Mouse (Mus musculus) spleen, adult 2 months (tissue): ENCODE results near the gene Cdh13. TPM values are rescaled to one million over a fixed set of nuclear protein-coding genes. Genes with fewer than 3 reads are reported as not detected.

Experiments used
- DNase-seq, 2 experiments: peaks; one replicate each; pipeline versions ENCODE4 v3.0.0 to v3.0.0-alpha.2; 2012 to 2021; ENCODE audit warnings: low spot score in 2 of 2, low read depth in 1 of 2
- H3K27ac ChIP-seq: fragments of 200-500 bp; 2 replicates; pipeline ENCODE4 v1.5.1; 2012; ENCODE audit warnings: low read length, inconsistent platforms; ENCODE audit not compliant: insufficient read depth
- H3K27me3 ChIP-seq: fragments of 200-500 bp; 2 replicates; pipeline ENCODE4 v1.6.1; 2012; ENCODE audit warnings: mild to moderate bottlenecking, moderate library complexity, low read length, inconsistent platforms; ENCODE audit not compliant: control insufficient read depth, insufficient read depth
- H3K36me3 ChIP-seq: fragments of 200-500 bp; 2 replicates; pipeline ENCODE4 v1.6.1; 2012; ENCODE audit warnings: mild to moderate bottlenecking, low read length, inconsistent platforms; ENCODE audit not compliant: control insufficient read depth, insufficient read depth
- H3K4me1 ChIP-seq: fragments of 200-500 bp; 2 replicates; pipeline ENCODE4 v1.6.1; 2011; ENCODE audit warnings: inconsistent platforms; ENCODE audit not compliant: control insufficient read depth, insufficient read depth, insufficient read length
- H3K4me3 ChIP-seq: fragments of 200-500 bp; 2 replicates; pipeline ENCODE4 v1.5.1; 2011; ENCODE audit warnings: mild to moderate bottlenecking, inconsistent platforms; ENCODE audit not compliant: insufficient read depth, insufficient read length; ENCODE audit errors: extremely low read depth
- CTCF ChIP-seq: fragments of 200-500 bp; IDR thresholded peaks from 2 replicates; pipeline ENCODE4 v1.5.1; 2011; ENCODE audit warnings: mild to moderate bottlenecking, inconsistent platforms; ENCODE audit not compliant: insufficient read depth, insufficient read length, insufficient replicate concordance; ENCODE audit errors: extremely low read depth
- POLR2A ChIP-seq: fragments of 200-500 bp; IDR thresholded peaks from 2 replicates; pipeline ENCODE4 v1.6.1; 2011; ENCODE audit warnings: low read depth, low read length, inconsistent platforms
- WGBS: fragments of 180-500 bp; shearing (Covaris S2); methylation state at CpG from one replicate; pipeline ENCODE4 v1.1.7; 2018; 5-methylcytosine and 5-hydroxymethylcytosine counted together
- polyA plus RNA-seq: library from polyadenylated mRNA; depleted of rRNA; stranded (reverse); fragments of >200 nt; gene quantifications from 2 replicates; pipeline ENCODE4 v1.2.3, GENCODE M21; 2012

Gene Cdh13
- polyA plus RNA-seq, 1 experiment = 0.50 TPM

DNA sequence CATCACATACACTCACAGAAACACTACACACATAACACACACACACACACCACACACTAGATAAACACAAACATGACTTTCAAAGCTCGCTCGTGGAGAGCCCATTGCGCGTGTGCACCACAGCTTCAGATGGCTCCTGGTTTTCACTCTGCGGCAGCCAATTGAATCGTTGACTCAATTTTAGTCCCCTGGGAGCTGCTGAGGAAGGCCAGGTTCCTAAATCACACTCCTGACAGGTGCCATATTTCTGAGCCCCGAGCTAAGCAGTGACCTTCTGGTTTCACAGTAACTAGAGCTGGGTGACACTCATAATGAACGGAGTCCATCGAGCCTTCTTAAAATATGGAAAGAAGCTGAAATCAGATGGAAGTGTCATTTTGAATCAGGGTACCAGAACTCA lies 986.8 kb downstream of the Cdh13 start:
- 86% methylated on average over 9 of the region's 9 CpGs for WGBS
- no peak for DNase-seq
- no peaks in the 10 kb centered on the region for H3K36me3 ChIP-seq

DNA sequence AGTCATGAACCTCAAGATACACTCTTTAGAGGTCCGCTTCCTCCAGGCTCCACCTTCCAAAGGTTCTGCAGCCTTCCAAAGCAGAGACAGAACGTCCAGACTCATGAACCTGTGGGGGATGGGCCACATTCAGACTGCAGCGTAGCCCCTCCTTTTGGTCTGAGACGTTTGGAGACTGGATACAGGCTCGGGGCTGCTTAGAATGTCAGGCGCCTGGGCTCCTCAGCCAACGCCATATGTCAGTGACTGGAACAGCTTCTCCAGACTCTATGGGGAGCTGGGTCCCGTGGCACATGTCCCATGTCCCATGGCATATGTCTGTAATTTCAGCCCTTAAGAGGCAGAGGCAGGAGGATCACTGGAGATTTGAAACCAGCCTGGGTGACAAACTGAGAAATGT lies 989.4 kb downstream of the Cdh13 start:
- DNase-seq = no peak
- TF ChIP-seq POLR2A (no peak), CTCF (no peak)
- H3K4me1 ChIP-seq = no peaks in the 10 kb centered on the region
- WGBS = 73% methylated on average over 8 of the region's 8 CpGs
- no peak overlapping the region for H3K27ac ChIP-seq
- H3K27me3 ChIP-seq = no peaks in the 10 kb centered on the region
- no peak overlapping the region for H3K4me3 ChIP-seq
- H3K36me3 ChIP-seq = no peaks in the 10 kb centered on the region

More for the DNA sequence above, 986.8 kb downstream of the Cdh13 start:
- Histone ChIP-seq H3K4me3 (no peak overlapping the region), H3K27ac (no peak overlapping the region), H3K4me1 (no peaks in the 10 kb centered on the region), H3K27me3 (no peaks in the 10 kb centered on the region)
- TF ChIP-seq CTCF (no peak), POLR2A (no peak)

DNA sequence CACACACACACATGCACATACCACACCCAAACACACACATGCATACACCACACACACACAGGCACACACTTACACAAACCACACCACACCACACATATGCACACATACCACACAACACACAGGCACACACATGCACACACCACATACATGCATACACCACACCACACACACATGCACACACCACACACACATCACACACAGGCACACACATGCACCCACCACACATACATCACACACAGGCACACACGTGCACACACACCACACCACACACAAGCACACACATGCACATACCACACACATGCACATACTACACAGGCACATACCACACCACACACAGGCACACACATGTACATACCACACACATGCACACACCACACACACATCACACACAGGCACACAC lies 991.9 kb downstream of the Cdh13 start:
- TF ChIP-seq POLR2A (no peak), CTCF (no peak)
- Histone ChIP-seq H3K27ac (no peak overlapping the region), H3K36me3 (no peaks in the 10 kb centered on the region), H3K27me3 (no peaks in the 10 kb centered on the region), H3K4me3 (no peak overlapping the region), H3K4me1 (no peaks in the 10 kb centered on the region)
- DNase-seq = no peak
- WGBS = 100% methylated on average over 1 of the region's 1 CpGs

DNA sequence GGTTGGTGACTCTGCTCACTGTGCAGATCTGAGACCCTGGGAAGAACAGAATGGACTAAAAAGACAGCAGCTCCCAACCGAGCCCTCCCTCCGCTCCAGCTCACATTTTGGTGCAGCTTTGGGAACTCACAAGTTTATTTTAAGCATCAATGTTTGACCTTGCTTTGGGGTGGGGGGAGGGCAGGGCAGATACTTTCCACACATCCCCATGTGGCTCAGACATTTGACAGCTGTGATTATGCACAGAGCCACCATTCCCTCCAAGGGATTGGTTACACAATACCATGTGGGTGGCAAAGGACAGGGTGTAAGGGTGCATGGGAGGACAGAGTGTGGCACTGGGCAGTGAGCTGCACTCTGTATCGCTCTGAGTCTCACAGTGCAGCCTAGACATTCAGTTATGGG lies 993.5 kb downstream of the Cdh13 start:
- Histone ChIP-seq H3K27ac (no peak overlapping the region), H3K36me3 (no peaks in the 10 kb centered on the region), H3K4me1 (no peaks in the 10 kb centered on the region), H3K27me3 (no peaks in the 10 kb centered on the region), H3K4me3 (no peak overlapping the region)
- DNase-seq = no peak
- 92% methylated on average over 3 of the region's 3 CpGs for WGBS
- no peak for TF ChIP-seq POLR2A
- no peak for TF ChIP-seq CTCF

DNA sequence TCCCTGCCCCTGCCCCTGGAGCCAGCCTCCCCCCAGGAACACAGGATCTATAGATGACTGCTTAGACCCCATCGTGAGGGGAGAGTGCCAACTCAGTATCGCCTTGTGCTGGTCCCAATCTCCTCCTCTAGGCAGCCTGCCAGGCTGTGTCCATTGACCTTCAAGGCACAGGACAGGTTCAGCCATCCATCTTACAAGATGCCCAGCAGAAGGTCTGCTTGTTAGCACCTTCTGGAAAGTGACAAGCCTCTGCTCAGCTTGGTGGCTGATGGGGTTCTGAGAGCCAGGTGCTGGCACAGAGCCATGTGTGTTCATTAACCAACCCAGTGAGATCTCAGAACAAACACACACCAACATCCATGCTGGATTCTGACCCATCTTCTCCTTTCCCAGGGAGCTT lies 998.2 kb downstream of the Cdh13 start:
- H3K4me3 ChIP-seq = no peak overlapping the region
- no peaks in the 10 kb centered on the region for H3K36me3 ChIP-seq
- no peak for DNase-seq
- no peaks in the 10 kb centered on the region for H3K27me3 ChIP-seq
- TF ChIP-seq CTCF (no peak), POLR2A (no peak)
- no peak overlapping the region for H3K27ac ChIP-seq
- 86% methylated on average over 2 of the region's 2 CpGs for WGBS
- H3K4me1 ChIP-seq = no peaks in the 10 kb centered on the region

DNA sequence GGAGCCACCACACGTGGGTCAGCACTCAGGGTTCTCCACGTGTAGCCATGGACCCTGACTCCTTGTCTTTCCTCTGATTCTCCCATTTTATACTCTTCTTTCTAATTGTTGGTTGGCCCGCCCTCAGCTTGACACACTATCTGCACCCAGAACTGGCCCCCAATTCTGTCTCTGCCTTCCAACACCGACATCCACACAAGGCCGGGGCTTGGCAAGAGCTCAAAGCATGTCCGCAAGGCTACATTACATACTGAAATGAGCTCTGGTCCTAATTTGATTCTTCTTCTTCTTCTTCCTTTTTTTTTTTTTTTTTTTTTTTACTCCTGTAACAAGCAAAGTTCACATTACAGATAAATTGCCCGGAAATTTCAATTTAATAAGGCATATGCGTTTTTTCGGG lies 1001.0 kb downstream of the Cdh13 start:
- WGBS = 83% methylated on average over 9 of the region's 9 CpGs
- H3K4me1 ChIP-seq = no peaks in the 10 kb centered on the region
- H3K36me3 ChIP-seq = no peaks in the 10 kb centered on the region
- no peak for DNase-seq
- TF ChIP-seq CTCF = no peak
- TF ChIP-seq POLR2A = no peak
- no peak overlapping the region for H3K4me3 ChIP-seq
- H3K27me3 ChIP-seq = no peaks in the 10 kb centered on the region
- H3K27ac ChIP-seq = no peak overlapping the region

DNA sequence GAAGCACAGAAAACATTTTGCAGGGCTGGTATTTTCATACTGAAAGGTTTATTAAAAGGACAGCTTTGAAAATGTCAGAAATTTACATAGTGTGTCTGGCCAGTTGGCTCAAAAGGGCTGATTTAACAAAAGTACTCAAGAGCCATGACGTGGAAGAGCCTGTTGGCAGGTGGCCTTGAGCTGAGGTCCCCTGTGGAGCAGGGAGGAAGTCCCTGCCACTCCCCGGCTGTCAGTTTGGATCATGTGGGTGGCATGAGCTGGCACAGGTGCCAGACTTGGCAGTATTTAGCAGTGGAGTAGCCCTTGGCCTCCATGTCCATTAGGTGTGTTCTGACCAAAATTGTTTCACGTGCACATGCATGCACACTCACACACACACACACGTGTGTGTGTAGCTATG lies 1001.4 kb downstream of the Cdh13 start:
- H3K4me1 ChIP-seq = no peaks in the 10 kb centered on the region
- no peak overlapping the region for H3K27ac ChIP-seq
- H3K27me3 ChIP-seq = no peaks in the 10 kb centered on the region
- TF ChIP-seq CTCF (no peak), POLR2A (no peak)
- DNase-seq = no peak
- WGBS = 63% methylated on average over 4 of the region's 4 CpGs
- H3K4me3 ChIP-seq = no peak overlapping the region
- no peaks in the 10 kb centered on the region for H3K36me3 ChIP-seq
